Mouse (Mus musculus) myocyte (in vitro differentiated cells): ENCODE data around the gene Apbb1ip.

Experiments
- CEBPB ChIP-seq: IDR thresholded peaks from 2 replicates; pipeline ENCODE4 v1.6.1; 2011; ENCODE audit warnings: mild to moderate bottlenecking, moderate library complexity; ENCODE audit not compliant: poor library complexity, insufficient read depth, severe bottlenecking
- E2F4 ChIP-seq: IDR thresholded peaks from one replicate; pipeline ENCODE4 v1.6.1; 2011; ENCODE audit warnings: mild to moderate bottlenecking, control low read depth, moderate library complexity; ENCODE audit not compliant: insufficient read depth
- MAX ChIP-seq: IDR thresholded peaks from one replicate; pipeline ENCODE4 v1.6.1; 2011; ENCODE audit warnings: low read depth, mild to moderate bottlenecking, control low read depth
- MYOD1 ChIP-seq, 3 experiments: IDR thresholded peaks; one replicate each; pipeline ENCODE4 v1.6.1; 2011; ENCODE audit warnings: control low read depth in 2 of 3, low read depth in 2 of 3, mild to moderate bottlenecking in 2 of 3, moderate library complexity in 1 of 3; ENCODE audit not compliant: insufficient read length in 2 of 3, control insufficient read depth in 1 of 3
- MYOG ChIP-seq, 3 experiments: IDR thresholded peaks; one replicate each; pipeline ENCODE4 v1.6.1; 2011; ENCODE audit warnings: control low read depth in 2 of 3, low read depth in 2 of 3, mild to moderate bottlenecking in 2 of 3; ENCODE audit not compliant: insufficient read length in 2 of 3, control insufficient read depth in 1 of 3, insufficient read depth in 1 of 3
- POLR2A ChIP-seq: IDR thresholded peaks from one replicate; pipeline ENCODE4 v1.6.1; 2011; ENCODE audit warnings: low read depth, mild to moderate bottlenecking, control low read depth, moderate library complexity; ENCODE audit not compliant: insufficient read length
- POLR2AphosphoS2 ChIP-seq: IDR thresholded peaks from one replicate; pipeline ENCODE4 v1.6.1; 2011; ENCODE audit warnings: low read depth, control low read depth; ENCODE audit not compliant: insufficient read length
- REST ChIP-seq: IDR thresholded peaks from one replicate; pipeline ENCODE4 v1.6.1; 2011; ENCODE audit warnings: mild to moderate bottlenecking, control low read depth, moderate library complexity; ENCODE audit not compliant: insufficient read depth, insufficient read length
- TCF12 ChIP-seq: IDR thresholded peaks from one replicate; pipeline ENCODE4 v1.6.1; 2011; ENCODE audit warnings: mild to moderate bottlenecking, control low read depth; ENCODE audit not compliant: poor library complexity, insufficient read depth, severe bottlenecking
- TCF3 ChIP-seq: IDR thresholded peaks from one replicate; pipeline ENCODE4 v1.6.1; 2011; ENCODE audit warnings: low read depth, control low read depth; ENCODE audit not compliant: insufficient read length
- USF1 ChIP-seq: IDR thresholded peaks from one replicate; pipeline ENCODE4 v1.6.1; 2011; ENCODE audit warnings: low read depth, mild to moderate bottlenecking, control low read depth, moderate library complexity

- TF ChIP-seq TCF12: no peak
- TF ChIP-seq POLR2A: no peak
- no peak for TF ChIP-seq MYOD1 (IDR thresholded peaks at IDR 0.05; ENCODE audit: control insufficient read depth in 1 of 3, insufficient read length in 2 of 3, low read depth in 2 of 3)
- no peak for TF ChIP-seq POLR2AphosphoS2
- TF ChIP-seq MAX: no peak
- no peak for TF ChIP-seq USF1
- TF ChIP-seq MYOG (IDR thresholded peaks at IDR 0.05; ENCODE audit: control insufficient read depth in 1 of 3, insufficient read depth in 1 of 3, insufficient read length in 2 of 3, low read depth in 2 of 3): no peak
- TF ChIP-seq REST: no peak
- TF ChIP-seq CEBPB: no peak
- no peak for TF ChIP-seq E2F4
- TF ChIP-seq TCF3: no peak
Observed at GRCm38 (mm10) chr2:22741222-22741621, 32.7 kb upstream of the Apbb1ip start.
